Mouse (Mus musculus) CH12.LX (cell line): Measurements from ENCODE around the gene Dixdc1. TPM values are rescaled to one million over a fixed set of nuclear protein-coding genes. Genes with fewer than 3 reads are reported as not detected.

ENCODE experiments used
- DNase-seq: peaks from one replicate; pipeline ENCODE4 v3.0.0-alpha.2; 2013; ENCODE audit errors: extremely low read depth
- H3K27ac ChIP-seq: 2 replicates; pipeline ENCODE4 v1.5.1; 2012; ENCODE audit warnings: low read depth, mild to moderate bottlenecking, control low read depth, moderate library complexity; ENCODE audit not compliant: insufficient read depth
- H3K27me3 ChIP-seq: replicated peaks from 2 replicates; pipeline ENCODE3; 2012; ENCODE audit warnings: inconsistent platforms
- H3K36me3 ChIP-seq, 2 experiments: replicated peaks in 1 of 2; 2 replicates each; pipeline versions ENCODE3 to v1.6.1; 2012; ENCODE audit warnings: inconsistent platforms in 1 of 2, low read length in 1 of 2, mild to moderate bottlenecking in 1 of 2, mixed read lengths in 1 of 2, moderate library complexity in 1 of 2; ENCODE audit not compliant: control insufficient read depth in 1 of 2, insufficient read depth in 1 of 2
- H3K4me1 ChIP-seq, 2 experiments: 2 replicates each; pipeline ENCODE4 v1.6.1; 2012; ENCODE audit warnings: inconsistent platforms in 1 of 2, moderate library complexity in 1 of 2; ENCODE audit not compliant: insufficient read depth in 2 of 2, control insufficient read depth in 1 of 2
- H3K4me2 ChIP-seq: 2 replicates; pipeline ENCODE4 v1.6.1; 2012; ENCODE audit warnings: low read depth, mild to moderate bottlenecking, control low read depth; ENCODE audit not compliant: poor library complexity, insufficient read depth, severe bottlenecking
- H3K4me3 ChIP-seq, 3 experiments: fragments of 150-350 bp in 1 of 3; sonication (generic) in 1 of 3; replicated peaks in 1 of 3; 2 replicates each; pipeline versions ENCODE3 to v1.5.1; 2011 to 2012; ENCODE audit warnings: low read depth in 2 of 3, low read length in 2 of 3, mild to moderate bottlenecking in 2 of 3, moderate library complexity in 2 of 3, control low read depth in 1 of 3, improper control_type of control experiment in 1 of 3, inconsistent platforms in 1 of 3, mixed read lengths in 1 of 3; ENCODE audit not compliant: poor library complexity in 1 of 3
- H3K79me2 ChIP-seq: replicated peaks from 2 replicates; pipeline ENCODE4 v1.6.1; 2012; ENCODE audit warnings: mild to moderate bottlenecking, moderate library complexity; ENCODE audit not compliant: control insufficient read depth, poor library complexity, insufficient read depth, severe bottlenecking; ENCODE audit errors: extremely low read depth
- H3K9ac ChIP-seq: 2 replicates; pipeline ENCODE4 v1.6.1; 2012; ENCODE audit warnings: low read depth, mild to moderate bottlenecking, control low read depth, moderate library complexity; ENCODE audit not compliant: insufficient read depth
- H3K9me3 ChIP-seq: replicated peaks from 2 replicates; pipeline ENCODE3; 2012; ENCODE audit warnings: low read length, inconsistent platforms, mixed read lengths
- BHLHE40 ChIP-seq: IDR thresholded peaks from 2 replicates; pipeline ENCODE4 v1.6.1; 2011; ENCODE audit warnings: mild to moderate bottlenecking, low read depth, low read length, improper control_type of control experiment
- CHD1 ChIP-seq: IDR thresholded peaks from 2 replicates; pipeline ENCODE4 v1.6.1; 2012; ENCODE audit warnings: low read depth, low read length, improper control_type of control experiment, inconsistent platforms
- CTCF ChIP-seq, 2 experiments: IDR thresholded peaks in 1 of 2; conservative IDR thresholded peaks in 1 of 2; 2 replicates each; pipeline ENCODE4 v1.5.1; 2011 to 2012; ENCODE audit warnings: low read depth in 2 of 2, low read length in 2 of 2, improper control_type of control experiment in 1 of 2, inconsistent platforms in 1 of 2, mild to moderate bottlenecking in 1 of 2, moderate library complexity in 1 of 2
- E2F4 ChIP-seq: IDR thresholded peaks from 2 replicates; pipeline ENCODE4 v1.6.1; 2011; ENCODE audit warnings: low read depth, low read length, improper control_type of control experiment; ENCODE audit not compliant: insufficient replicate concordance
- GABPA ChIP-seq: IDR thresholded peaks from 2 replicates; pipeline ENCODE4 v1.6.1; 2012; ENCODE audit warnings: low read depth, low read length, improper control_type of control experiment, inconsistent platforms; ENCODE audit not compliant: insufficient replicate concordance
- JUN ChIP-seq: IDR thresholded peaks from 2 replicates; pipeline ENCODE4 v1.6.1; 2011; ENCODE audit warnings: low read depth, mild to moderate bottlenecking, low read length, improper control_type of control experiment, moderate library complexity; ENCODE audit not compliant: insufficient read depth
- KAT2A ChIP-seq: IDR thresholded peaks from 2 replicates; pipeline ENCODE4 v1.6.1; 2012; ENCODE audit warnings: low read length, improper control_type of control experiment, inconsistent platforms; ENCODE audit not compliant: insufficient replicate concordance
- MAX ChIP-seq: IDR thresholded peaks from 2 replicates; pipeline ENCODE4 v1.6.1; 2011; ENCODE audit warnings: low read length, improper control_type of control experiment
- MAZ ChIP-seq: IDR thresholded peaks from 2 replicates; pipeline ENCODE4 v1.6.1; 2012; ENCODE audit warnings: low read depth, mild to moderate bottlenecking, inconsistent platforms, low read length, improper control_type of control experiment, moderate library complexity
- PAX5 ChIP-seq: IDR thresholded peaks from 2 replicates; pipeline ENCODE4 v1.6.1; 2012; ENCODE audit warnings: low read length, inconsistent platforms, mixed read lengths
- POLR2A ChIP-seq: IDR thresholded peaks from 2 replicates; pipeline ENCODE4 v1.6.1; 2011; ENCODE audit warnings: low read depth, mild to moderate bottlenecking, improper control_type of control experiment, low read length
- POLR2AphosphoS2 ChIP-seq: IDR thresholded peaks from 2 replicates; pipeline ENCODE4 v1.6.1; 2011; ENCODE audit warnings: low read depth, low read length, improper control_type of control experiment
- RAD21 ChIP-seq: IDR thresholded peaks from 2 replicates; pipeline ENCODE4 v1.6.1; 2011; ENCODE audit warnings: low read depth, mild to moderate bottlenecking, low read length, improper control_type of control experiment, moderate library complexity
- SMC3 ChIP-seq: IDR thresholded peaks from 2 replicates; pipeline ENCODE4 v1.6.1; 2011; ENCODE audit warnings: low read depth, low read length, improper control_type of control experiment
- TBP ChIP-seq: conservative IDR thresholded peaks from 2 replicates; pipeline ENCODE4 v1.6.1; 2011; ENCODE audit warnings: low read depth, low read length, improper control_type of control experiment
- UBTF ChIP-seq: IDR thresholded peaks from 2 replicates; pipeline ENCODE4 v1.6.1; 2012; ENCODE audit warnings: low read depth, mild to moderate bottlenecking, inconsistent platforms, low read length, improper control_type of control experiment, moderate library complexity
- USF1 ChIP-seq: IDR thresholded peaks from 2 replicates; pipeline ENCODE4 v1.6.1; 2014; ENCODE audit warnings: low read depth, mild to moderate bottlenecking, inconsistent platforms, low read length, improper control_type of control experiment
- ZC3H11A ChIP-seq: IDR thresholded peaks from 2 replicates; pipeline ENCODE4 v1.6.1; 2012; ENCODE audit warnings: low read depth, mild to moderate bottlenecking, inconsistent platforms, low read length, improper control_type of control experiment
- ZNF384 ChIP-seq: IDR thresholded peaks from 2 replicates; pipeline ENCODE4 v1.6.1; 2012; ENCODE audit warnings: low read depth, low read length, improper control_type of control experiment, inconsistent platforms
- dilution Hi-C: fragments of 300-500 bp; cut with MboI; formaldehyde crosslinking; loops from 2 replicates; pipeline ENCODE4 v1.14.3; 2020; ENCODE audit warnings: low sequenced_read_pairs; ENCODE audit not compliant: extremely low pct_unique_long_range_greater_than_20kb, extremely low pct_ligation_motif_present
- in situ Hi-C: fragments of 300-500 bp; cut with MboI; formaldehyde crosslinking; loops from 3 replicates; pipeline ENCODE4 v1.14.3; 2019; ENCODE audit warnings: low sequenced_read_pairs, low pct_ligation_motif_present, low pct_unique_long_range_greater_than_20kb, mixed read lengths
- polyA plus RNA-seq: library from polyadenylated mRNA; unstranded; fragments of >175 nt; gene quantifications from 2 replicates; pipeline ENCODE4 v1.2.1, GENCODE M21; 2012; ENCODE audit warnings: low read depth; ENCODE audit not compliant: insufficient read length
- total RNA-seq, 2 experiments: library from RNA; depleted of rRNA; stranded (reverse); fragments of 300-350 nt in 1 of 2; fragments of >200 nt in 1 of 2; gene quantifications; 2 replicates each; pipeline ENCODE4 v1.2.3; 2012 to 2014

Gene Dixdc1
- total and polyA plus RNA-seq, 3 experiments = 0.13 to 0.23 (median 0.21) TPM

GRCm38 (mm10) chr9:50761520-50762243, 22.4 kb upstream of the Dixdc1 start:
- H3K36me3 ChIP-seq = peaks cover 0 to 8% of the 10 kb centered on the region in 2 experiments
- no peaks in the 10 kb centered on the region for H3K79me2 ChIP-seq
- H3K27ac ChIP-seq = no peak overlapping the region
- no peak overlapping the region for H3K9ac ChIP-seq
- no peak overlapping the region for H3K4me3 ChIP-seq
- TF ChIP-seq UBTF = no peak
- TF ChIP-seq GABPA = no peak
- TF ChIP-seq KAT2A = no peak
- no peak for TF ChIP-seq BHLHE40
- no peak for TF ChIP-seq POLR2A
- no peak for TF ChIP-seq SMC3
- no peak for TF ChIP-seq JUN
- no peak for TF ChIP-seq RAD21
- no peak for TF ChIP-seq ZC3H11A
- no peak for TF ChIP-seq MAZ
- TF ChIP-seq TBP = no peak
- TF ChIP-seq MAX = no peak
- no peak for TF ChIP-seq CHD1
- TF ChIP-seq POLR2AphosphoS2 = no peak
- TF ChIP-seq PAX5 = no peak
- no peak for TF ChIP-seq CTCF (conservative IDR thresholded peaks at IDR 0.05 in 1 of 2, IDR thresholded peaks at IDR 0.05 in 1 of 2; ENCODE audit: low read depth in 2 of 2, low read length in 2 of 2)
- no peak for TF ChIP-seq E2F4
- no peaks in the 10 kb centered on the region for H3K9me3 ChIP-seq
- peaks cover 0 to 8% of the 10 kb centered on the region in 2 experiments; a peak in 2 of 4 replicates for H3K4me1 ChIP-seq
- in situ Hi-C loops (no loop called here), dilution Hi-C loops (no loop called here)
- H3K27me3 ChIP-seq = peaks cover 2% of the 10 kb centered on the region
- no peak for DNase-seq
- H3K4me2 ChIP-seq = no peak overlapping the region

GRCm38 (mm10) chr9:50756711-50757110, 17.4 kb upstream of the Dixdc1 start:
- no peaks in the 10 kb centered on the region for H3K36me3 ChIP-seq
- H3K27ac ChIP-seq = no peak overlapping the region
- no peak overlapping the region for H3K4me3 ChIP-seq
- no peak overlapping the region for H3K9ac ChIP-seq
- no peak overlapping the region for H3K4me2 ChIP-seq
- H3K9me3 ChIP-seq = no peaks in the 10 kb centered on the region
- peaks cover 18% of the 10 kb centered on the region for H3K27me3 ChIP-seq
- dilution Hi-C loops = no loop called here
- TF ChIP-seq GABPA (no peak), USF1 (no peak), ZNF384 (no peak), MAX (no peak), POLR2AphosphoS2 (no peak)
- TF ChIP-seq, all 38 proteins: peak for 0
- H3K4me1 ChIP-seq = peaks cover 0 to 5% of the 10 kb centered on the region in 2 experiments; a peak in 1 of 4 replicates
- H3K79me2 ChIP-seq = no peaks in the 10 kb centered on the region
- in situ Hi-C loops = no loop called here
- DNase-seq = no peak
